Mouse (Mus musculus): Measurements from ENCODE around the gene Abcc3. TPM values are rescaled to one million over a fixed set of nuclear protein-coding genes. Genes with fewer than 3 reads are reported as not detected.

The Abcc3 gene
- polyA plus RNA-seq, 1 experiment = 43.8 TPM

DNA sequence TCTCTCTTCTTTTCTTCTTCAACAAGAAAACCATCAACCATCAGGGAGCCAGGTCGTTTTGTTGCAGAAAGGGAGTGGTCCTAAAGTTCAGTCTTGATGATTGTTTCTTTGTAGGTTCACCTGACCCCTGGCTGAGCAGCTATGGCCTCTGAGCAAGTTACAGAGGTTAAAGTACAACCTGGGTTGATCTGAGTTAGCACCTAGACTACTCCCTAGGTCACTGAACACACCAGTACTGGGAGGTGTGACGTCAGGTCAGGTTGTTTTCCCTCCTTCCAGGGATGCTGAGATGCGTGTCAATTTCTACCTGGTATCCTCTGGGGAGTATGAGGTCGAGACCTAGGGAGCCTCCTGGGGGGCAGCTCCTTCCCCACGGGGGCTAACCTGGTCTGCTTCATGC lies 32.4 kb upstream of the Abcc3 start:
- WGBS = 30% methylated on average over 5 of the region's 5 CpGs
- peak; percentile 78 for DNase-seq
- TF ChIP-seq POLR2A (IDR thresholded peaks at IDR 0.05; ENCODE audit: low read depth, low read length) (no peak), CTCF (conservative IDR thresholded peaks at IDR 0.05; ENCODE audit: insufficient read depth, insufficient read length, low read depth, low read length) (no peak)

DNA sequence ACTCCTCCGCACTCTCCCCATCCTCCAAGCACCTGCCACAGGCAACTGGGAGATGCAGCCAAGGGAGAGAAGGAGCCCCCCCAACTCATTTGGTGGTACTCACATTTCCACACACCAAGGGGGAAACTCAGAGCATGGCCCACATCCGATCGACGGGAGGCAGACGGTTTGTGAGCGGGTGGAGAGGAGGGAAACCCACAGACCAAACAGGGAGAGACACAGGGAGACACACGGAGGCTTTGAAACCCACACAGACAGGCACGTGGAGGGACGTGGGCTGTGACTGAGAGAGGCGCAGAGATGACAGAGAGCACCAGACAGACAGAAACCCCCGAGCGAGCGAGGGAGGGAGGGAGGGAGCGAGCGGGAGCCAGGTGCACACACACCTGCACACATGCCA lies 31.6 kb upstream of the Abcc3 start:
- Histone ChIP-seq H3K27me3 (replicated peaks; ENCODE audit: control insufficient read depth, insufficient read depth, low read length) (no peaks in the 10 kb centered on the region), H3K4me1 (ENCODE audit: control insufficient read depth, insufficient read depth, low read length) (peaks cover 12% of the 10 kb centered on the region), H3K27ac (ENCODE audit: insufficient read depth, low read depth, low read length) (no peak overlapping the region), H3K4me3 (ENCODE audit: insufficient read depth, low read depth, low read length) (no peak overlapping the region), H3K36me3 (ENCODE audit: control insufficient read depth, insufficient read depth, low read length) (no peaks in the 10 kb centered on the region)
- TF ChIP-seq POLR2A (IDR thresholded peaks at IDR 0.05; ENCODE audit: low read depth, low read length) (no peak), CTCF (conservative IDR thresholded peaks at IDR 0.05; ENCODE audit: insufficient read depth, insufficient read length, low read depth, low read length) (no peak)
- no peak for DNase-seq
- WGBS = 70% methylated on average over 15 of the region's 15 CpGs

More for the DNA sequence above, 32.4 kb upstream of the Abcc3 start:
- Histone ChIP-seq H3K4me3 (ENCODE audit: insufficient read depth, low read depth, low read length) (no peak overlapping the region), H3K4me1 (ENCODE audit: control insufficient read depth, insufficient read depth, low read length) (peaks cover 12% of the 10 kb centered on the region), H3K27me3 (replicated peaks; ENCODE audit: control insufficient read depth, insufficient read depth, low read length) (no peaks in the 10 kb centered on the region), H3K36me3 (ENCODE audit: control insufficient read depth, insufficient read depth, low read length) (no peaks in the 10 kb centered on the region), H3K27ac (ENCODE audit: insufficient read depth, low read depth, low read length) (no peak overlapping the region)

DNA sequence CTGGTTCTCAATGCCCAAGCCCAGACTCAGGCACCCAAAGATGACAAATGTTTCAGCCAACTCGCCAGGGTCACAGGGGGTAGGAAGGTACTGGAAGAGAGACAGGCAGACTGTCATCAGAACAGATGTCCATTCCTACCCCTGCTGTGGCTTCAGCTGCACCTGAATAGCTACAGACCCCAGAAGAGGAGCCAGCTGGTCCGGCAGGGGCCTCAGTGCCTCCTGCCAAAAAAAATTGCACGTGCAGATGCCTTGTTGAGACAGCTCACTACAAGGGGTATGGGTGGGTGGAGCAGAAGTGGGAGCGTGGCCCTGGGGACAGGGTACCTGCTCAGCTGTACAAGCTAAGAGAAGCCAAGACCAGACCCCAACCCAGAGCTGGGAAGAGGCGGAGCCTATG lies 31.1 kb upstream of the Abcc3 start:
- H3K4me1 ChIP-seq (ENCODE audit: control insufficient read depth, insufficient read depth, low read length) = peaks cover 7% of the 10 kb centered on the region
- H3K27ac ChIP-seq (ENCODE audit: insufficient read depth, low read depth, low read length) = no peak overlapping the region
- H3K27me3 ChIP-seq (replicated peaks; ENCODE audit: control insufficient read depth, insufficient read depth, low read length) = no peaks in the 10 kb centered on the region
- no peak for DNase-seq
- no peak overlapping the region for H3K4me3 ChIP-seq (ENCODE audit: insufficient read depth, low read depth, low read length)
- 82% methylated on average over 5 of the region's 5 CpGs for WGBS
- TF ChIP-seq POLR2A (IDR thresholded peaks at IDR 0.05; ENCODE audit: low read depth, low read length) (no peak), CTCF (conservative IDR thresholded peaks at IDR 0.05; ENCODE audit: insufficient read depth, insufficient read length, low read depth, low read length) (no peak)
- H3K36me3 ChIP-seq (ENCODE audit: control insufficient read depth, insufficient read depth, low read length) = no peaks in the 10 kb centered on the region

DNA sequence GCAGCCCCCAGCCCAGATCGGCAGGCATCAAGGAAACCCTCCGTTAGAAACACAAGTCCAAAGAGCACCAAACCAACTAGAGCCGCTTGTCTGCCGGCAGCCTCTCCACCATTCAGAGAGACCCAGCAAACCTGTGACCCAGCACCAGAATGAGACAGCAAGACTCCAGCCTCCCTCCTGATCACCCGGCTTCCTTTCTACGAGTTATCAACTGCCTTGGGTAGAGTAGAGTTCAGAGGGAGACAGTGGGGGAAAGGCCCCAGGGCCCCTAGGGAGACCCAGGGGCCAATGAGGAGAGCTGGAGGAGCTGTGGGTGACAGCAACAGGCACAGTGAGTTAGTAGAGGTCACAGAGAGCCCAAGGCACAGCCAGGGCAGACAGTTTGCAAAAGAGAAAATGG lies 28.2 kb upstream of the Abcc3 start:
- Histone ChIP-seq H3K27ac (ENCODE audit: insufficient read depth, low read depth, low read length) (no peak overlapping the region), H3K36me3 (ENCODE audit: control insufficient read depth, insufficient read depth, low read length) (no peaks in the 10 kb centered on the region), H3K4me3 (ENCODE audit: insufficient read depth, low read depth, low read length) (no peak overlapping the region), H3K4me1 (ENCODE audit: control insufficient read depth, insufficient read depth, low read length) (no peaks in the 10 kb centered on the region), H3K27me3 (replicated peaks; ENCODE audit: control insufficient read depth, insufficient read depth, low read length) (no peaks in the 10 kb centered on the region)
- no peak for DNase-seq
- 54% methylated on average over 6 of the region's 6 CpGs for WGBS
- TF ChIP-seq POLR2A (IDR thresholded peaks at IDR 0.05; ENCODE audit: low read depth, low read length) (no peak), CTCF (conservative IDR thresholded peaks at IDR 0.05; ENCODE audit: insufficient read depth, insufficient read length, low read depth, low read length) (no peak)

DNA sequence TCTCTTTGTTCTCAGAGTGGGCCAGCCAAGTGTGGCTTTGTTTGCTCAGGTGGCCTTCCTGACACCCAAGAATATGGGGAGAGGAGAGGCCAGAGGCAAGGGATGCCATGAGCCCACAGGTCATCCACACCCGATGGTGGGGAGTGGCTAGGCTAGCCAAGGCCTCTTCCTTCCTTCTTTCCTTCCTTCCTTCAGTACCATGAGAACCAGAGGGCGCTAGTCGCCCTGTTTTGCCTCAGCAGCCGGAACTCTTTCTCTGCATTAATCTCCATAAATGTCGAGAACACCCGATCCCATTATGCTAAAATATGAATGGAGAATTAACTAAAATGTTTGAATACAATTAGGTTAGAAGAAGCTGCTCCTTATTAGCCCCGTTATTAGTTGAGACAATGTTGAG lies 27.5 kb upstream of the Abcc3 start:
- peak; percentile 61 for DNase-seq
- 13% methylated on average over 7 of the region's 7 CpGs for WGBS
- no peaks in the 10 kb centered on the region for H3K27me3 ChIP-seq (replicated peaks; ENCODE audit: control insufficient read depth, insufficient read depth, low read length)
- no peaks in the 10 kb centered on the region for H3K4me1 ChIP-seq (ENCODE audit: control insufficient read depth, insufficient read depth, low read length)
- H3K36me3 ChIP-seq (ENCODE audit: control insufficient read depth, insufficient read depth, low read length) = no peaks in the 10 kb centered on the region
- TF ChIP-seq POLR2A (IDR thresholded peaks at IDR 0.05; ENCODE audit: low read depth, low read length) (no peak), CTCF (conservative IDR thresholded peaks at IDR 0.05; ENCODE audit: insufficient read depth, insufficient read length, low read depth, low read length) (peak; percentile 67)
- H3K27ac ChIP-seq (ENCODE audit: insufficient read depth, low read depth, low read length) = no peak overlapping the region
- no peak overlapping the region for H3K4me3 ChIP-seq (ENCODE audit: insufficient read depth, low read depth, low read length)

DNA sequence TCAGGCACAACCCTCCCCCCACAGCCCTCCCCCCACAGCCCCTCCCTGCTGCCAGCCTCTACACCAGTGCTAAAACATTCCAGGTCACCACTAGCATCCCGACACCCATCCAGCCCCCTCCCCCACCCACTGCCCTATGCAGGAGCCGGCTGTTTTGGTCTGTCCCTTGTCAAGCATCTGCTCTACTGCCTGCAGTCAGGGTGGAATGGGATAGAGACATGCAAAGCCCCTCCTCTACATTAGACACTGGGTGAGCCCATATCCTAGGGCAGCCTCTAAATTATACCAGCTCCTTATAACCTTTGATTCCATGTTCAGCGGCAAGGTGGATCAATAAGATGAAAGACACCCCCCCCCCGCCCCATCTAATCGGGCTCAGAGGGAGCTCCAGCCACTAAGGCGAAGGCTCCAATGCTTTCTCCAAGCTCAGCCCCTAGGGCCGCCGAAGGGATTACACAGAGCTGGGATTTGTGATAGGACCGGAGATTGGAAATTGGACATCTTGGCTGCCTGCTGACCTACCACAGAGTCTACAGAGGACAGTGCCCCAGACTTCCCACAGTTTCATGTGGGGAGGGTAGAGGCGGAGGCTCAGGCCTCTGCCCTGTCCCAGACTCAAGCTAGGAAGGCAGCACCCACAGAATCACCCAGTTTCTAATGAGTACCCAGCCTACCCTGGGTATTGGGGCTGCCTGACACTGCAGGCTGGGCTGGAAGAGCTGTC lies 26.4 kb upstream of the Abcc3 start:
- H3K27ac ChIP-seq (ENCODE audit: insufficient read depth, low read depth, low read length) = no peak overlapping the region
- 81% methylated on average over 10 of the region's 10 CpGs for WGBS
- TF ChIP-seq POLR2A (IDR thresholded peaks at IDR 0.05; ENCODE audit: low read depth, low read length) (no peak), CTCF (conservative IDR thresholded peaks at IDR 0.05; ENCODE audit: insufficient read depth, insufficient read length, low read depth, low read length) (no peak)
- H3K4me1 ChIP-seq (ENCODE audit: control insufficient read depth, insufficient read depth, low read length) = no peaks in the 10 kb centered on the region; the same call in 1 of the 2 replicates
- no peaks in the 10 kb centered on the region for H3K36me3 ChIP-seq (ENCODE audit: control insufficient read depth, insufficient read depth, low read length)
- DNase-seq = no peak
- H3K27me3 ChIP-seq (replicated peaks; ENCODE audit: control insufficient read depth, insufficient read depth, low read length) = no peaks in the 10 kb centered on the region
- H3K4me3 ChIP-seq (ENCODE audit: insufficient read depth, low read depth, low read length) = no peak overlapping the region

DNA sequence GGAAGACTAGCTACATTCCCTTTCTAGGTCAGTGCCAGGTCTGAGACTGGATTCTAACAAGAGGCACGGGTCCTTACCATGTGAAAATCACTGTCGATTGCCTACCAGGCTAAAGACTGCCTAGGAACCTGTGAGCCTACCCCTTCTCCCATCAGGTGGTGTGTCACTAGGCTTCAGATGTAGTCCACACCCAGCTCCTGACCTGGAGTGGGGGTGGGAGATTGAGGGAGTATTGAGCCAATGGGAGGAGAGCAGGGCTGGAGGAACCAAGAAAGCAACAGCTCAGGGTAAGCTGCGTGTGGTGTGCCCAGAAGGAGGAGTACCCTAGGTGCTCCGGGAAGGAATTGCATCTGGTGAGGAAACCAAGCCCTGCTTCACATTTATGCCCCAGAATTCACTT lies 21.2 kb upstream of the Abcc3 start:
- no peak overlapping the region for H3K4me3 ChIP-seq (ENCODE audit: insufficient read depth, low read depth, low read length)
- DNase-seq = no peak
- no peaks in the 10 kb centered on the region for H3K36me3 ChIP-seq (ENCODE audit: control insufficient read depth, insufficient read depth, low read length)
- H3K27me3 ChIP-seq (replicated peaks; ENCODE audit: control insufficient read depth, insufficient read depth, low read length) = no peaks in the 10 kb centered on the region
- WGBS = 69% methylated on average over 4 of the region's 4 CpGs
- H3K27ac ChIP-seq (ENCODE audit: insufficient read depth, low read depth, low read length) = no peak overlapping the region
- TF ChIP-seq CTCF (conservative IDR thresholded peaks at IDR 0.05; ENCODE audit: insufficient read depth, insufficient read length, low read depth, low read length) (no peak), POLR2A (IDR thresholded peaks at IDR 0.05; ENCODE audit: low read depth, low read length) (no peak)
- no peaks in the 10 kb centered on the region; the same call in 1 of the 2 replicates for H3K4me1 ChIP-seq (ENCODE audit: control insufficient read depth, insufficient read depth, low read length)

Measured in kidney, adult 2 months (tissue).